Mouse (Mus musculus): ENCODE data around the gene Gm28102. TPM values are rescaled to one million over a fixed set of nuclear protein-coding genes. Genes with fewer than 3 reads are reported as not detected.

Gene Gm28102
- total RNA-seq (2023): not detected

DNA sequence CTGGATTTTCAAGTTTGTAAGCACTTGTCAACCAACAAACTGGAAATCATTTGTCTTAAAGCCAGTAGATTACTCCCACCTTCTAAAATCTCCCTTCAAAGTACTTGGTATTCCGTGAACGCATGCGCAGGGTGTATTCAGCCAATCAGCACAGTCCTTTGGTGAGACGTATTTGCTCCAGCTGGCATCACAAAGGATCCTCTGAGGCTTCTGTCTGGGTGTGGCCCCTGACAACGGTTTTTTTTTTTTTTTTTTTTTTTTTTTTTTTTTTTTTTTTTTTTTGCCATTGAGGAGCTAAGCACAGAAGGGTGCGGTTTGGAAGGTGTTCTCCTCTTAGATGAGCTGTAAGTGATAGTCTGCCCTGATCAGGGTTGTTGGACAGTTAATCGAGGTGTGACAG lies at the start of gene Gm28102:
TSS of gene Gm28102 (plus strand) at position 301 of the 400 bp plus-strand sequence.

Measured in CD4-positive naive resting alpha-beta T cell, adult 76 days (primary cell).